Mouse (Mus musculus): ENCODE measurements at regions not wholly inside any gene's neighbourhood (a gene's known extent, or its start where the extent isn't known, plus 50 kb on each side); places are given as distances from the start of the nearest gene placed in this dataset.

- Histone ChIP-seq H3K4me3 (ENCODE audit: insufficient read depth, low read depth, low read length) (no peak overlapping the region), H3K4me1 (ENCODE audit: control insufficient read depth, insufficient read depth, insufficient read length, low read length) (peaks cover 5% of the 10 kb centered on the region; the same call in 1 of the 2 replicates), H3K27ac (replicated peaks; ENCODE audit: low read depth, low read length) (no peak overlapping the region)
Measured at GRCm38 (mm10) chr9:61720206-61720605, 194.1 kb downstream of the Rplp1 start.

- no peak overlapping the region for H3K27ac ChIP-seq (replicated peaks; ENCODE audit: low read depth, low read length)
- no peak overlapping the region for H3K4me3 ChIP-seq (ENCODE audit: insufficient read depth, low read depth, low read length)
- no peaks in the 10 kb centered on the region for H3K4me1 ChIP-seq (ENCODE audit: control insufficient read depth, insufficient read depth, insufficient read length, low read length)
Measured at GRCm38 (mm10) chr9:61716751-61717150, 197.6 kb downstream of the Rplp1 start.

GRCm38 (mm10) chr9:61714331-61715035 is 199.9 kb downstream of the Rplp1 start:
- H3K4me3 ChIP-seq (ENCODE audit: insufficient read depth, low read depth, low read length): no peak overlapping the region
- no peak overlapping the region for H3K27ac ChIP-seq (replicated peaks; ENCODE audit: low read depth, low read length)
- no peaks in the 10 kb centered on the region for H3K4me1 ChIP-seq (ENCODE audit: control insufficient read depth, insufficient read depth, insufficient read length, low read length)

GRCm38 (mm10) chr9:61713806-61714205 is 200.5 kb downstream of the Rplp1 start:
- Histone ChIP-seq H3K27ac (replicated peaks; ENCODE audit: low read depth, low read length) (no peak overlapping the region), H3K4me3 (ENCODE audit: insufficient read depth, low read depth, low read length) (no peak overlapping the region), H3K4me1 (ENCODE audit: control insufficient read depth, insufficient read depth, insufficient read length, low read length) (no peaks in the 10 kb centered on the region)

DNA sequence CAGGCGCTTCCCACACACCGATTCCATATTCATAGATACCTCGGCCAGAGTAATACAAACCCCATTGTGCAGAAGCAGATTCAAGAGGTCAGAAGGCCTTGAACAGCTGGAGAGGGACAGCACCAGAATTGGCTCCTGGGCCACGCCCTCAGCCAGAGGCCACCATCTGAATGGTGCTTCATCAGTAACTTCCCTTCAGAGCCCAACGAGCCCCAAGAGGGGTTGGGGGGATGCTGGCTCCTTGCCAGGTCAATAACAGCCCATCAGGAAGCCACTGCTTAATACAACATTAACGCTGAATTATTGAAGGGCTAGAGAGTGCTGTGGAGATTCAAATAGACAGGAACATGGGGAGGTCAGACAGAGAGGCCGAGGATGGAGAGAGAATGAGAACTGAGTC is 203.0 kb downstream of the Rplp1 start:
- Histone ChIP-seq H3K4me1 (ENCODE audit: control insufficient read depth, insufficient read depth, insufficient read length, low read length) (peaks cover 3% of the 10 kb centered on the region; the same call in 1 of the 2 replicates), H3K4me3 (ENCODE audit: insufficient read depth, low read depth, low read length) (no peak overlapping the region), H3K27ac (replicated peaks; ENCODE audit: low read depth, low read length) (no peak overlapping the region)

DNA sequence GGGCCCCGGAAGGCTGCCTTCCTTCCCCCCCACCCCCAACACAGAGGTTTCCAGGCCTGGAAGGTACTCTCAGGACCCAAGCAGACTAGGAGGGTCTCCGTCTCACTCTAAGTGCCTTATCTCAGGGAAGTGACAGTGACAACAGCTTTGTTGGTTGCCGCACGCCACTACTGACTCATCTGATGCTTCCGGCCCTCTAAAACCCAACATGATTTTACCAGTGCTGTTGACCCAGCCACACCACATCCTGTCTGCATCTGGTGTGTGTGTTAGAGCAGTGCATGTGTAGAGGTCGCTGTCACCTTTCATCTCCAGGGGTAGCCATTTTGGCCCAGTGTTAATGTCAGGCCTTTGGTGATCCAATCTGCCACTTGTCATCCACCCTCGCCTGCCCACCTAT is 206.5 kb downstream of the Rplp1 start:
- Histone ChIP-seq H3K4me1 (ENCODE audit: control insufficient read depth, insufficient read depth, insufficient read length, low read length) (peaks cover 3% of the 10 kb centered on the region; the same call in 1 of the 2 replicates), H3K4me3 (ENCODE audit: insufficient read depth, low read depth, low read length) (no peak overlapping the region), H3K27ac (replicated peaks; ENCODE audit: low read depth, low read length) (no peak overlapping the region)

DNA sequence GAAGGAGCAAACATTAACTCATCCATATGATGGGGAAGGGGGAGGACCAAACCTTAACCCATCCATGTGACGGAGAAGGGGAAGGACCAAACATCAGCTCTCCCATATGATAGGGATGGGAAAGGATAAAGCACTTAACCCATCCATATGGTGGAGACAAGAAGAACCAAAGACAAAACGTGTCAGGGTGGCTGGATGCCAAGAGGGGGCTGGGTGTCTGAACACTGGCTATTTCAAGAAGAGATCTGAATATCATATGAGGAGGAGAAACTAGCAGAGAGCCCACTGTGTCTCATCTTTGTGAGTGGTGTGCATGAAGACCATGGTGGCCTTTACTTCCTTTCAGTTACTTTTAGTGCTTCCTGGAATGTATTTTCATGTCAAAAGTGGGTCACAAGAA is 207.0 kb downstream of the Rplp1 start:
- Histone ChIP-seq H3K4me1 (ENCODE audit: control insufficient read depth, insufficient read depth, insufficient read length, low read length) (peaks cover 3% of the 10 kb centered on the region; the same call in 1 of the 2 replicates), H3K4me3 (ENCODE audit: insufficient read depth, low read depth, low read length) (no peak overlapping the region), H3K27ac (replicated peaks; ENCODE audit: low read depth, low read length) (no peak overlapping the region)

DNA sequence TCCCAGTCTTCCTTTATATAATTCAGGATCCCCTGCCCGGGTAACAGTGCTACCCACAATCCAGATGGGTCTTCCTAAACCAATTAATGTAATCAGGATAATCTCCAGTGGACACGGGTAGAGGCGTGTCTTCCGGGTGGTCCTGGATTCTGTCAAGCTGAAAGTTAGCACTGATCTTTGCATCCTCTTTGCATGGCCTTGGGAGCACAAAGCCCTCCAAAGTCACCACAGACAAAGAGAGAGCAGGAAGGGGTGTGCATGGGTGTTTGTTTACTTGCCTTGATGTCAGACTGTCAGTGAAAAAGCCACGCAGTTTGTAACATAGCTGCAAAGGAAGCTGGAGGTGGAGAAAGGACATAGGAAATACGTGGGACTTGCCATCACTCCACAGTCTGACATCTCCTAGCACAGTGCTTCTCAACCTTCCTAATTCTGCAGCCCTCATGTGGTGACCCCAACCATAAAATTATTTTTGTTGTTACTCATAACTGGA is 208.0 kb downstream of the Rplp1 start:
- no peak overlapping the region for H3K27ac ChIP-seq (replicated peaks; ENCODE audit: low read depth, low read length)
- H3K4me1 ChIP-seq (ENCODE audit: control insufficient read depth, insufficient read depth, insufficient read length, low read length): peaks cover 3% of the 10 kb centered on the region; the same call in 1 of the 2 replicates
- no peak overlapping the region for H3K4me3 ChIP-seq (ENCODE audit: insufficient read depth, low read depth, low read length)

GRCm38 (mm10) chr9:61705586-61706233 is 208.6 kb downstream of the Rplp1 start:
- H3K27ac ChIP-seq (replicated peaks; ENCODE audit: low read depth, low read length): no peak overlapping the region
- H3K4me3 ChIP-seq (ENCODE audit: insufficient read depth, low read depth, low read length): no peak overlapping the region

DNA sequence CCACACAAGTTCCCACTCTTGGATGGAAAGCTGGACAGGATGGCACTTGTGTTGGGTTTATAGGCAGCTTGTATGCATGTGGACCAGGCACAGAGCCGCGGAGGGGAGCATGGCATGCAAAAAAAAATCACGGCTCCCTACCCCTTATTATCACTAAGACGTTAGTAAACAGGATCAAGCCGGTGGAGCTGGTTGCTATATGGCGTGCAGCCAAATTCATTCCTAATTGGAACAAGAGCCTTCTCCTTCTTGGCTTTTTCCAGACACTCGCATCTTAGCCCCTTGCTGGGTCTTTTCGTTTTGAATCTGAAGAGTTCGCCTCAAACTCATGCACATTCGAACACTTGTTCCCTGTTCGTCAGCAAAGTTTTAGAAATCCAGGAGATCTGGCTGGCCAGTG is 211.0 kb downstream of the Rplp1 start:
- Histone ChIP-seq H3K4me3 (ENCODE audit: insufficient read depth, low read depth, low read length) (no peak overlapping the region), H3K27ac (replicated peaks; ENCODE audit: low read depth, low read length) (no peak overlapping the region)

More at GRCm38 (mm10) chr9:61705586-61706233, 208.6 kb downstream of the Rplp1 start:
- H3K4me1 ChIP-seq (ENCODE audit: control insufficient read depth, insufficient read depth, insufficient read length, low read length): peaks cover 3% of the 10 kb centered on the region; the same call in 1 of the 2 replicates

GRCm38 (mm10) chr9:61702280-61702966 is 211.9 kb downstream of the Rplp1 start:
- Histone ChIP-seq H3K4me3 (ENCODE audit: insufficient read depth, low read depth, low read length) (no peak overlapping the region), H3K4me1 (ENCODE audit: control insufficient read depth, insufficient read depth, insufficient read length, low read length) (no peaks in the 10 kb centered on the region), H3K27ac (replicated peaks; ENCODE audit: low read depth, low read length) (peak overlapping the region; percentile 34; the same call in 1 of the 2 replicates)

More for the DNA sequence above, 211.0 kb downstream of the Rplp1 start:
- peaks cover 3% of the 10 kb centered on the region; the same call in 1 of the 2 replicates for H3K4me1 ChIP-seq (ENCODE audit: control insufficient read depth, insufficient read depth, insufficient read length, low read length)

- Histone ChIP-seq H3K4me3 (ENCODE audit: insufficient read depth, low read depth, low read length) (no peak overlapping the region), H3K4me1 (ENCODE audit: control insufficient read depth, insufficient read depth, insufficient read length, low read length) (no peaks in the 10 kb centered on the region), H3K27ac (replicated peaks; ENCODE audit: low read depth, low read length) (no peak overlapping the region)
Measured at GRCm38 (mm10) chr9:61700576-61700975, 213.8 kb downstream of the Rplp1 start.

- no peak overlapping the region for H3K27ac ChIP-seq (replicated peaks; ENCODE audit: low read depth, low read length)
- H3K4me1 ChIP-seq (ENCODE audit: control insufficient read depth, insufficient read depth, insufficient read length, low read length): no peaks in the 10 kb centered on the region
- H3K4me3 ChIP-seq (ENCODE audit: insufficient read depth, low read depth, low read length): no peak overlapping the region
Measured at GRCm38 (mm10) chr9:61699618-61700017, 214.7 kb downstream of the Rplp1 start.

DNA sequence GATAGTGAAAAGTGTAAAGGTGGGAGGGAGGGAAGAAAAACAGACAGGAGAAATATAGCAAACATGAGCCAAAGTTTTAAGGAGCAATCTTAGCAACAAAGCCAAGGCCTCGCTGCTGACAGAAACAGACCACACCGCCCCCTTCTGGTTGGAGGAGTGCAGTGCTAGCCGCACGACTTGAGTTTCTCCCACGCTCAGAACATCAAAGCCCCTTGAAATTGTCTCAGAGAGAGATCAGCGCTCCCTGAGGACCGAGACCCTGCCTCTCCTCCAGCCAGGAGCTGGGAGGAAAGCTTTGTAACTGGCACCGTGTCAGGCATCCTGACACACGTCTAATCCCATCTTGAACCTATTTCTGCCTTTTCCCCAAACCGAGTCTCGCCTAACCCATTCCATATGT is 216.4 kb downstream of the Rplp1 start:
- H3K4me3 ChIP-seq (ENCODE audit: insufficient read depth, low read depth, low read length): no peak overlapping the region
- H3K4me1 ChIP-seq (ENCODE audit: control insufficient read depth, insufficient read depth, insufficient read length, low read length): no peaks in the 10 kb centered on the region

GRCm38 (mm10) chr9:61696831-61697230 is 217.5 kb downstream of the Rplp1 start:
- Histone ChIP-seq H3K4me3 (ENCODE audit: insufficient read depth, low read depth, low read length) (no peak overlapping the region), H3K27ac (replicated peaks; ENCODE audit: low read depth, low read length) (no peak overlapping the region), H3K4me1 (ENCODE audit: control insufficient read depth, insufficient read depth, insufficient read length, low read length) (no peaks in the 10 kb centered on the region)

More for the DNA sequence above, 216.4 kb downstream of the Rplp1 start:
- no peak overlapping the region for H3K27ac ChIP-seq (replicated peaks; ENCODE audit: low read depth, low read length)
